Mouse (Mus musculus): ENCODE measurements at regions not wholly inside any gene's neighbourhood (a gene's known extent, or its start where the extent isn't known, plus 50 kb on each side); places are given as distances from the start of the nearest gene placed in this dataset.

- Histone ChIP-seq H3K4me1 (peaks cover 17% of the 10 kb centered on the region), H3K27ac (no peak overlapping the region), H3K9me3 (no peaks in the 10 kb centered on the region), H3K36me3 (replicated peaks) (no peaks in the 10 kb centered on the region), H3K27me3 (ENCODE audit: poor library complexity, severe bottlenecking) (no peaks in the 10 kb centered on the region), H3K4me3 (no peak overlapping the region)
- no peak for DNase-seq (ENCODE audit: extremely low spot score, low spot score)
- 64% methylated on average over 3 of the region's 3 CpGs for WGBS
These were observed 556.8 kb upstream of the 3110018I06Rik start for GRCm38 (mm10) chr12:106931591-106931990.

- no peak overlapping the region for H3K4me3 ChIP-seq
- WGBS: 86% methylated on average over 12 of the region's 12 CpGs
- H3K4me1 ChIP-seq: peaks cover 18% of the 10 kb centered on the region
- no peak overlapping the region for H3K27ac ChIP-seq
- H3K27me3 ChIP-seq (ENCODE audit: poor library complexity, severe bottlenecking): no peaks in the 10 kb centered on the region
- no peaks in the 10 kb centered on the region for H3K9me3 ChIP-seq
- H3K36me3 ChIP-seq (replicated peaks): no peaks in the 10 kb centered on the region
- DNase-seq (ENCODE audit: extremely low spot score, low spot score): no peak
These were observed 549.1 kb upstream of the 3110018I06Rik start for GRCm38 (mm10) chr12:106939381-106939780.

GRCm38 (mm10) chr12:106943874-106944273 is 544.6 kb upstream of the 3110018I06Rik start:
- Histone ChIP-seq H3K27ac (0 out of 2 replicates have a peak overlapping the region, but pooled peaks have one; percentile 61), H3K27me3 (ENCODE audit: poor library complexity, severe bottlenecking) (0 out of 2 replicates have a peak, but pooled peaks cover 2% of the 10 kb centered on the region), H3K9me3 (no peaks in the 10 kb centered on the region), H3K36me3 (replicated peaks) (no peaks in the 10 kb centered on the region), H3K4me3 (no peak overlapping the region), H3K4me1 (peaks cover 21% of the 10 kb centered on the region)
- DNase-seq (ENCODE audit: extremely low spot score, low spot score): no peak
- 30% methylated on average over 5 of the region's 5 CpGs for WGBS

- 93% methylated on average over 11 of the region's 11 CpGs for WGBS
- Histone ChIP-seq H3K4me3 (no peak overlapping the region), H3K27me3 (ENCODE audit: poor library complexity, severe bottlenecking) (0 out of 2 replicates have a peak, but pooled peaks cover 10% of the 10 kb centered on the region), H3K4me1 (peaks cover 14% of the 10 kb centered on the region), H3K9me3 (no peaks in the 10 kb centered on the region), H3K36me3 (replicated peaks) (no peaks in the 10 kb centered on the region), H3K27ac (no peak overlapping the region)
- no peak for DNase-seq (ENCODE audit: extremely low spot score, low spot score)
These were observed 535.8 kb upstream of the 3110018I06Rik start for GRCm38 (mm10) chr12:106952621-106953020.

GRCm38 (mm10) chr12:106955778-106956177 is 532.7 kb upstream of the 3110018I06Rik start:
- Histone ChIP-seq H3K4me1 (peaks cover 14% of the 10 kb centered on the region), H3K36me3 (replicated peaks) (no peaks in the 10 kb centered on the region), H3K9me3 (no peaks in the 10 kb centered on the region), H3K27ac (no peak overlapping the region), H3K27me3 (ENCODE audit: poor library complexity, severe bottlenecking) (0 out of 2 replicates have a peak, but pooled peaks cover 10% of the 10 kb centered on the region), H3K4me3 (no peak overlapping the region)
- DNase-seq (ENCODE audit: extremely low spot score, low spot score): no peak
- 89% methylated on average over 12 of the region's 12 CpGs for WGBS

- no peak overlapping the region for H3K4me3 ChIP-seq
- no peak for DNase-seq (ENCODE audit: extremely low spot score, low spot score)
- 0 out of 2 replicates have a peak, but pooled peaks cover 10% of the 10 kb centered on the region for H3K27me3 ChIP-seq (ENCODE audit: poor library complexity, severe bottlenecking)
- H3K4me1 ChIP-seq: peaks cover 14% of the 10 kb centered on the region
- 86% methylated on average over 6 of the region's 6 CpGs for WGBS
- H3K27ac ChIP-seq: no peak overlapping the region
- H3K36me3 ChIP-seq (replicated peaks): no peaks in the 10 kb centered on the region
- H3K9me3 ChIP-seq: no peaks in the 10 kb centered on the region
These were observed 532.2 kb upstream of the 3110018I06Rik start for GRCm38 (mm10) chr12:106956266-106956665.

- peaks cover 5% of the 10 kb centered on the region; the same call in 1 of the 2 replicates for H3K9me3 ChIP-seq
- H3K4me3 ChIP-seq: no peak overlapping the region
- peaks cover 5% of the 10 kb centered on the region; the same call in 1 of the 2 replicates for H3K4me1 ChIP-seq
- H3K27ac ChIP-seq: no peak overlapping the region
- no peaks in the 10 kb centered on the region for H3K27me3 ChIP-seq (ENCODE audit: poor library complexity, severe bottlenecking)
- H3K36me3 ChIP-seq (replicated peaks): no peaks in the 10 kb centered on the region
- 81% methylated on average over 4 of the region's 4 CpGs for WGBS
- DNase-seq (ENCODE audit: extremely low spot score, low spot score): no peak
These were observed 526.4 kb upstream of the 3110018I06Rik start for GRCm38 (mm10) chr12:106961991-106962390.

- no peaks in the 10 kb centered on the region for H3K36me3 ChIP-seq (replicated peaks)
- no peak overlapping the region for H3K27ac ChIP-seq
- peaks cover 5% of the 10 kb centered on the region; the same call in 1 of the 2 replicates for H3K9me3 ChIP-seq
- WGBS: 71% methylated on average over 5 of the region's 5 CpGs
- DNase-seq (ENCODE audit: extremely low spot score, low spot score): no peak
- peaks cover 5% of the 10 kb centered on the region; the same call in 1 of the 2 replicates for H3K4me1 ChIP-seq
- H3K27me3 ChIP-seq (ENCODE audit: poor library complexity, severe bottlenecking): no peaks in the 10 kb centered on the region
- H3K4me3 ChIP-seq: no peak overlapping the region
These were observed 524.7 kb upstream of the 3110018I06Rik start for GRCm38 (mm10) chr12:106963762-106964161.

- no peak overlapping the region for H3K4me3 ChIP-seq
- peak overlapping the region; percentile 61 for H3K27ac ChIP-seq
- H3K27me3 ChIP-seq (ENCODE audit: poor library complexity, severe bottlenecking): no peaks in the 10 kb centered on the region
- H3K9me3 ChIP-seq: no peaks in the 10 kb centered on the region
- peaks cover 13% of the 10 kb centered on the region for H3K4me1 ChIP-seq
- H3K36me3 ChIP-seq (replicated peaks): no peaks in the 10 kb centered on the region
- WGBS: 45% methylated on average over 5 of the region's 5 CpGs
- DNase-seq (ENCODE audit: extremely low spot score, low spot score): peak; percentile 31
These were observed 518.6 kb upstream of the 3110018I06Rik start for GRCm38 (mm10) chr12:106969873-106970272.

GRCm38 (mm10) chr12:106992421-106992820 is 496.0 kb upstream of the 3110018I06Rik start:
- WGBS: 80% methylated on average over 3 of the region's 3 CpGs
- DNase-seq (ENCODE audit: extremely low spot score, low spot score): no peak
- no peaks in the 10 kb centered on the region; the same call in 1 of the 2 replicates for H3K27me3 ChIP-seq (ENCODE audit: poor library complexity, severe bottlenecking)
- no peak overlapping the region for H3K27ac ChIP-seq
- H3K9me3 ChIP-seq: no peaks in the 10 kb centered on the region
- H3K4me3 ChIP-seq: no peak overlapping the region
- no peaks in the 10 kb centered on the region for H3K36me3 ChIP-seq (replicated peaks)
- H3K4me1 ChIP-seq: no peaks in the 10 kb centered on the region

GRCm38 (mm10) chr12:106993011-106993410 is 495.4 kb upstream of the 3110018I06Rik start:
- Histone ChIP-seq H3K27ac (no peak overlapping the region), H3K9me3 (no peaks in the 10 kb centered on the region), H3K36me3 (replicated peaks) (no peaks in the 10 kb centered on the region), H3K4me3 (no peak overlapping the region), H3K27me3 (ENCODE audit: poor library complexity, severe bottlenecking) (no peaks in the 10 kb centered on the region; the same call in 1 of the 2 replicates), H3K4me1 (0 out of 2 replicates have a peak, but pooled peaks cover 3% of the 10 kb centered on the region)
- no peak for DNase-seq (ENCODE audit: extremely low spot score, low spot score)
- 93% methylated on average over 4 of the region's 4 CpGs for WGBS

GRCm38 (mm10) chr12:107010995-107011786 is 477.2 kb upstream of the 3110018I06Rik start:
- H3K27me3 ChIP-seq (ENCODE audit: poor library complexity, severe bottlenecking): no peaks in the 10 kb centered on the region
- H3K27ac ChIP-seq: no peak overlapping the region
- 89% methylated on average over 20 of the region's 20 CpGs for WGBS
- no peaks in the 10 kb centered on the region for H3K36me3 ChIP-seq (replicated peaks)
- H3K9me3 ChIP-seq: no peaks in the 10 kb centered on the region
- DNase-seq (ENCODE audit: extremely low spot score, low spot score): no peak
- H3K4me1 ChIP-seq: 0 out of 2 replicates have a peak, but pooled peaks cover 4% of the 10 kb centered on the region
- no peak overlapping the region for H3K4me3 ChIP-seq

- H3K9me3 ChIP-seq: no peaks in the 10 kb centered on the region
- H3K27me3 ChIP-seq (ENCODE audit: poor library complexity, severe bottlenecking): no peaks in the 10 kb centered on the region
- H3K4me1 ChIP-seq: no peaks in the 10 kb centered on the region
- H3K27ac ChIP-seq: no peak overlapping the region
- no peaks in the 10 kb centered on the region for H3K36me3 ChIP-seq (replicated peaks)
- WGBS: 94% methylated on average over 2 of the region's 2 CpGs
- DNase-seq (ENCODE audit: extremely low spot score, low spot score): no peak
- no peak overlapping the region for H3K4me3 ChIP-seq
These were observed 471.6 kb upstream of the 3110018I06Rik start for GRCm38 (mm10) chr12:107016801-107017200.

Measured in forebrain, embryonic 10.5 days (tissue).